Comparison of ENCODE assay signal across 8 mouse cellular contexts in the genomic region with DNA sequence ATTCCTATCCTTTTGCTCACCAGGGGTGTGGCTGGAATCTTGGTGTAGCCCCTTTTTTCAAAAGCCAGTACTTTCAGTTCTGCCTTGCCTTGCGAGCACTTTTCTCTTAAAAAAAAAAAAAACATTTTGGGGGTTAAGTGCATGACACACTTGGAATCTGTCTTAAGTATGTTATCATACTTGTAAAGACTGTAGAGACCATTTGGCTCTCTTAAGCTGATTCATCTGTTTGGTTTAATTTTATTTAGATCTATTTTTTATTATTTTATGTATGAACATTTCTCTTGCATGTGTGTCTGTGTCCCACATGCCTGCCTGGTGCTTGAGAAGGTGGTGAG. TPM values are rescaled to one million over a fixed set of nuclear protein-coding genes. Genes with fewer than 3 reads are reported as not detected.
DNase-seq lines count a peak whose midpoint lies in the region; ATAC-seq lines count a peak whose summit lies in the region.

No protein-coding gene starts in this region.

- WGBS in liver, embryonic 12.5 days (ENCODE audit: insufficient replicate concordance) = 31% methylated on average over 1 of the region's 1 CpGs

- no peaks in the 10 kb centered on the region for H3K36me3 ChIP-seq in liver, embryonic 12.5 days

- H3K27me3 ChIP-seq in liver, embryonic 12.5 days (replicated peaks) = no peaks in the 10 kb centered on the region

- H3K4me1 ChIP-seq in liver, embryonic 12.5 days = no peaks in the 10 kb centered on the region; the same call in 1 of the 2 replicates

- H3K9me3 ChIP-seq in liver, embryonic 12.5 days (replicated peaks) = no peaks in the 10 kb centered on the region

- peak overlapping the region; percentile 71 for H3K4me2 ChIP-seq in liver, embryonic 12.5 days

- peak; percentile 2 for DNase-seq in embryo, embryonic 11 days
- no peak for DNase-seq in embryo, embryonic 10 days (ENCODE audit: low spot score)
- peak; percentile 3 for DNase-seq in thymus, postnatal 0 days (ENCODE audit: low spot score)
- DNase-seq in thymus, postnatal 10 days (ENCODE audit: low spot score in 2 of 2) = no peak
- DNase-seq in adrenal gland, adult 2 months = no peak
- DNase-seq in Muller cell, postnatal 12 days (ENCODE audit: inconsistent ontology term) = no peak
- no peak for DNase-seq in right cerebral cortex, postnatal 36 days (ENCODE audit: low spot score in 2 of 2)

- H3K9ac ChIP-seq in liver, embryonic 12.5 days = peak overlapping the region; percentile 70

- no peak overlapping the region for H3K27ac ChIP-seq in liver, embryonic 12.5 days

- peak overlapping the region; percentile 62 for H3K4me3 ChIP-seq in liver, embryonic 12.5 days

- no peak for ATAC-seq in liver, embryonic 12.5 days

RNA-seq across cellular contexts. Expression of a gene that starts 0.6 kb away (rescaled TPM):
- 40.7 and 42.9 TPM in 2 replicates for polyA plus RNA-seq in thymus, postnatal 0 days (2015; fragmentation: Nextera tagmentation; extraction: Ambion mirVana)
- 16.0 and 17.1 TPM in 2 replicates for polyA plus RNA-seq in liver, embryonic 12.5 days (2016; fragmentation: Nextera tagmentation; extraction: Ambion mirVana)
- total RNA-seq in adrenal gland, adult 2 months (2021) = 10 to 100 TPM; 46.5 to 68.6 TPM
- 8.8 and 10.3 TPM in 2 replicates for polyA plus RNA-seq in adrenal gland, adult 2 months (2012; rRNA removed)

RNA-seq across cellular contexts. Expression of a gene that starts 46.6 kb away (rescaled TPM):
- polyA plus RNA-seq in thymus, postnatal 0 days (2015; fragmentation: Nextera tagmentation; extraction: Ambion mirVana) = 212 and 244 TPM in 2 replicates
- 58.6 and 63.2 TPM in 2 replicates for polyA plus RNA-seq in liver, embryonic 12.5 days (2016; fragmentation: Nextera tagmentation; extraction: Ambion mirVana)
- total RNA-seq in adrenal gland, adult 2 months (2021) = 100 to 1,000 TPM; 103 to 117 TPM
- 8.5 and 9.5 TPM in 2 replicates for polyA plus RNA-seq in adrenal gland, adult 2 months (2012; rRNA removed)

Comparison
In these comparisons a context has a peak if more than half of its experiments do, and no peak if none do; other contexts are left out.
1. DNase-seq: peak in embryo, embryonic 11 days (single experiment) and thymus, postnatal 0 days (single experiment); none in embryo, embryonic 10 days (single experiment), thymus, postnatal 10 days (0 of 2), adrenal gland, adult 2 months (single experiment), Muller cell, postnatal 12 days (single experiment) and right cerebral cortex, postnatal 36 days (0 of 2).